Mouse (Mus musculus): ENCODE results near the gene Xaf1.

The Xaf1 gene

DNA sequence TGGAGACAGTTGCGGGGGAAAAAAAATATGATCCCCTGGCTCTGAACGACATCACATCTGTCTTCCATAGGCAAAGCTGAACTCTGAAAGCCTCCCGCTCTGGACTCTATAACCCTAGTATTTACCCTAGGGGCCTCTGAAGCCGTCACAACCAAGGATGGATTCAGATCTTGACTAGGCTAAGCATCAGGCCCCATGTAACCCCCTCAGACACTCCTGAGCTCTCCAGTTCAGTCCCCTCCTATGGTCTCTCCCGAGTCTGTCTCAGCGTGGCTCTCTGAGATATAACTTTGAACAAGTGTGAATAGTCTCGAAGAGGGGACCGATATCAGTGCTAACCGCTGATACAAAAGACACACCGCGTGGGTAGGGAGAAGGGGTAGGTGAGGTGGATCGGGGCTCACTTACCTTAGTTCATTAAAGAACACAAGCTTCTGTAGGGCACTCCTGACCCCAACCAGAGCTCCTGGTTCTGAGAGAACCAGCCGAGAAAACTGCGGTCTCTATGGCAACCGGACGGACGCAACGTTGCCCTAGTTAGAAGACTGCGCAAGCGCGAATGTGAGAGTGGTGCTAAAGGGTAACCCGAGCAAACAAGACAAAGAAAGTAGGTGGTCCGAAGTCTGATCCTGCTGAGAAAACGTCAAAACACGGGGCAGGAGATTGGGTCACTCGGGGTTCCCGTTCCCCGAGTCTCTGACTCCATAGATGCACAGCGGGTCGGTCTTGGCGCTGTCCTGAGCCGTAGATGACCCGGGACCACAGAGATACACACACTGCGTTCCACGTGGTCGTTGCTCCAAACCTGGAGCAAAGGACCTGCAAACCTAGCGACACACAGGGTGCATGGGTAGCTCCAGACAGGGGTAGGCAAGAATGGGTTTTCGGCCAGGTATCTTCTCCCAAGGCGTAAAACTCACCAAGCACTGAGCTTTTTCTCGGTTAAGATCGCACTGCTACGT is 60.2 kb downstream of the Xaf1 start:
- DNase-seq (ENCODE audit: low read depth, low spot score), result peak; percentile 95

DNA sequence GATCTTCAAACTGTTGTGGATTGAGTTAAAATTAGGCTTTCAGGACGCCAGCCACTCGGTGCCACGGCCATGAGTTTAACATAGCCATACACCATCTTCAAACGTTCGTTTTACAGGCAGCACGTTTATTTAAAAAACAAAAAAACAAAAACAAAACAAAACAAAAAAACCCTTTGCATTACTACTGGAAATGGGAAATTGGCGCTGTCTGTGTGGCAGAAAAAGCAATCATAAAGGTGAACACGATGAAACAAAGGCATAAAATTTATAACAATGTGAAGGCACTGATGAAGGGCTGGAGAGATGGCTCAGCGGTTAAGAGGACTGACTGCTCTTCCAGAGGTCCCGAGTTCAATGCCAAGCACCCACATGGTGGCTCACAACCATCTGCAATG is 60.9 kb downstream of the Xaf1 start, which contains the start of gene Tekt1:
TSS of gene Tekt1 (minus strand) at position 96 of the 395 bp plus-strand sequence.
- DNase-seq (ENCODE audit: low read depth, low spot score), result no peak
